Mouse (Mus musculus): ENCODE results near the gene Slc38a5. TPM values are rescaled to one million over a fixed set of nuclear protein-coding genes. Genes with fewer than 3 reads are reported as not detected.

Slc38a5 gene
- polyA plus RNA-seq (2017; shearing (Covaris generic)), result not detected

GRCm38 (mm10) chrX:8271083-8271820, at the start of gene Slc38a5:
Gene Slc38a5, plus strand, starts transcription at chrX:8271133.

DNA sequence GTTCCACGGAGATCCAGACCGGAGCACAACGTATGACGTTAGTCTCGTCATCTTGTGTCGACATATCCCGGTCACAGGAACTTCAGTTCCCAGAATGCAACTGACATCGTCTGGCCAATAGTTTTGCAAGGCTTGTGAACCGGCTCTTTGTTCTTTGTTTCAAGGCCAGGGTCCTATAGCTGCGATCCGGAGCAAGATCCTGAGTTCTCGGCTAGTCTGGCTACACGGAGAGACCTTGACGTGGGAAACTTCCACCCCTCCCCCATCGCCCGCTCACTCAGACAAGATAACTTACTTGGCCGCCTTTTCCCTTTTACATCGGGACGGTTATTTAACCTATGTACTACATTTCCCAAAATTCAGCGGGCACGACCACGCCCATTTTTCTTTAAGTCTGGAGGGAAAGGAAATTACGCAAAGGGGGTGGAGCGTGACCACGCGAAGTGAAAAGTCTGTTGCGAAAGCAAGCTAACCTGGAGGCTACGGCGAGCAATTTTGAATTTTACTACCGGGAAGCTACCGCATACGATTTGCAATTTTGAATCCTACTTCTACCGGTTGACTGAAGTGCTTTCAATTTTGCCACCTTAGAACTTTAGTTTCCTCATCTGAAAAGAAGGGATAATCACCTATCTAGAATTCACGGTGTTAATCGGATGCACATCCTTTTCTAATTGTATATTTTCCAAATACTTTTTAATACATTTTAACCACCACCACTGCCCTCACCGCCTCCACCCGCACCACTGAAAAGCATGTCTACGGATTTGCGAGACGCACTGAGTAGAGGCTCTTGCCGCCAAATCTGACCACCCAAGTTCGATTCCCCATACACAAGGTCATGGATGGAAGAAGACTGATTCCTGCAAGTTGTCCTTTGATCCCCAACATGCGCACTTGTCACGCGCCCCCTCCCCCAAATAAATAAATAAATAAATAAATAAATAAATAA, 18.3 kb upstream of the Slc38a5 start, which contains the start of gene Ftsj1:
Gene Ftsj1, minus strand, starts transcription at position 73 of the 952 bp plus-strand sequence.

DNA sequence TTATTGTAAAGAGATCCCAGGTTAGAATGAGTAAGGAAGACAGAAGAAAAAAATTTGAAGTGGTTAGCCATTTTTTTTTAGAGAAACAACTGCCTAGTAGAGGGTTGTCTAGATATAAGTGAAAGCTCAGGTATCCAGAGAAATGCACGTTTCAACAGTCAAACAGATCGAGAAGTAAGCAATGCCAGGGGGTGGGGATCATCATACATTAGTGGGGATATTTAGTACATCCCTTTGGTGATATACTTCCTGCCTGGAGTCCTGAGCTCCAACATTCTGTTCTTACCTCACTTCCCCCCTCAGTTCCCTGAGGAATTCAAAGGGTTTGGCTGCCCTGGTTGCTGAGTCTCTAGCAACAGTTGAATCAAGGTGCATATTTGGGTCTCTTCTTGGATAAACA, 56.2 kb downstream of the Slc38a5 start, which contains the start of gene Ssxb10:
Gene Ssxb10, plus strand, starts transcription at position 301 of the 400 bp plus-strand sequence.

Other genes starting within 250 kb of the Slc38a5 start
- 31.3 TPM for gene Suv39h1, start 196.4 kb upstream of the Slc38a5 start, polyA plus RNA-seq (2017; shearing (Covaris generic))
- gene Was, start 180.6 kb upstream of the Slc38a5 start, polyA plus RNA-seq (2017; shearing (Covaris generic)), result 74.8 TPM
- gene Wdr13, start 138.2 kb upstream of the Slc38a5 start, polyA plus RNA-seq (2017; shearing (Covaris generic)), result 36.5 TPM
- gene Rbm3, start 125.3 kb upstream of the Slc38a5 start, polyA plus RNA-seq (2017; shearing (Covaris generic)), result 601 TPM
- gene Tbc1d25, start 95.0 kb upstream of the Slc38a5 start, polyA plus RNA-seq (2017; shearing (Covaris generic)), result 17.2 TPM
- 156 TPM for gene Ebp, start 77.6 kb upstream of the Slc38a5 start, polyA plus RNA-seq (2017; shearing (Covaris generic))
- gene Porcn, start 64.6 kb upstream of the Slc38a5 start, polyA plus RNA-seq (2017; shearing (Covaris generic)), result 0.16 TPM
- 25.7 TPM for gene Ftsj1, start 18.7 kb upstream of the Slc38a5 start, polyA plus RNA-seq (2017; shearing (Covaris generic))
- gene Ssxb10, start 56.3 kb downstream of the Slc38a5 start, polyA plus RNA-seq (2017; shearing (Covaris generic)), result not detected
- gene Ssxb9, start 95.8 kb downstream of the Slc38a5 start, polyA plus RNA-seq (2017; shearing (Covaris generic)), result not detected
- not detected for gene Ssxb1, start 142.2 kb downstream of the Slc38a5 start, polyA plus RNA-seq (2017; shearing (Covaris generic))
- gene Ssxb2, start 190.6 kb downstream of the Slc38a5 start, polyA plus RNA-seq (2017; shearing (Covaris generic)), result not detected

Measured in inflammation-experienced regulatory T-cells, adult 16 weeks (primary cell).